Mouse (Mus musculus) cortical plate, adult 2 months (tissue): ENCODE measurements around the gene Pomc.

Experiments
- CTCF ChIP-seq: fragments of 200-500 bp; IDR thresholded peaks from 2 replicates; pipeline ENCODE4 v1.5.1; 2011; ENCODE audit warnings: mild to moderate bottlenecking, control low read depth, low read length; ENCODE audit not compliant: insufficient read depth; ENCODE audit errors: extremely low read depth
- POLR2A ChIP-seq: fragments of 200-500 bp; IDR thresholded peaks from 2 replicates; pipeline ENCODE4 v1.6.1; 2011; ENCODE audit warnings: mild to moderate bottlenecking, low read length, control low read depth; ENCODE audit not compliant: insufficient read depth; ENCODE audit errors: extremely low read depth

DNA sequence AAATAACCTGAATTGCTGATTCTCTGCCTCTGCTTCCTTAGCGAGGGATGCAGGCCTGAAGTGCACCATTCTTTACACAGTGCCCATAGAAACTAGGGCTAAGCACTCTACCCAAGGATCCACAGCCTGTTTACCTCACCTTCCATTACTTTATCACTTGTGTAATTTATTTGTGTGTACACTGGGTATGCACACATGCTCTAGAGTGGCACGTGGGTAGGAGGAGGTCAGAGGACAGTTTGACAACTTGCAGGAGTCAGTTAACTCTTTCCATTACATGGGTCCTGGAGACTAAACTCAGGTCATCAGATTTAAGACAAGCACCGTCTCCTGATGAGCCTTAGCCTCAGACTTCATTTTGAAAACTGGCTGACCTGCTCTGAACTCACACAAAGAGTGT, 36.2 kb upstream of the Pomc start:
- TF ChIP-seq CTCF (no peak), POLR2A (no peak)
